Mouse (Mus musculus): Measurements from ENCODE around the gene Padi1. TPM values are rescaled to one million over a fixed set of nuclear protein-coding genes. Genes with fewer than 3 reads are reported as not detected.

Gene Padi1
- not detected in 2 replicates for polyA plus RNA-seq (2011; ENCODE audit: insufficient read depth, insufficient read length, low replicate concordance, missing spikeins)

DNA sequence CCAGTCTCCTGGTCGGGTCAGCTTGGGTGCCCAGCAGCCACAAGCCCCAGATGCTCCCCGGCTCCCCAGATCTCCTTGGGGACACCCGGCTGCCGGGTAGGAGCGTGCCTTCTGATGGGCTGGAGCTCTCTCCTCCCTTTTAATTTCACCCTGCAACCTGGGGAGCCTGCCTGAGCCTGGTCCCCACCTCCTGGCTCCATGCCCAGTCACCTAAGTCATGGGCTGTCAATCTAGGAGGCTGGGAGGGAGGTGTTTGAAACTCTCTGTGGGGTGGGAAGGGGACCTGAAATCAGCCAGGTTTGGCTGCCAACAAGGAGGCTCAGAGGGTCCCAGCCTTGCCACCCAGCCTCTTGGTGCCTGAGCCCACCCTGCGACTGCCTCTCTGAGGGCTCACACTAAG is at the start of gene Padi1:
Gene Padi1 (minus strand): TSS at position 113 of the 400 bp plus-strand sequence.
- TF ChIP-seq POLR2A (IDR thresholded peaks at IDR 0.05; ENCODE audit: borderline replicate concordance, control insufficient read depth, low read depth, low read length) (no peak), CTCF (IDR thresholded peaks at IDR 0.05; ENCODE audit: control insufficient read depth, insufficient read depth, low read length) (no peak)
- H3K4me3 ChIP-seq (replicated peaks; ENCODE audit: control insufficient read depth, low read depth, low read length): no peak within 1 kb of the TSS
- H3K4me1 ChIP-seq (ENCODE audit: control insufficient read depth, insufficient read depth, low read length): no peaks in the 10 kb centered on the region
- WGBS: 45% methylated on average over 6 of the region's 6 CpGs
- no peak within 1 kb of the TSS for H3K27ac ChIP-seq (ENCODE audit: control insufficient read depth, insufficient read depth, low read depth, low read length, poor library complexity)

DNA sequence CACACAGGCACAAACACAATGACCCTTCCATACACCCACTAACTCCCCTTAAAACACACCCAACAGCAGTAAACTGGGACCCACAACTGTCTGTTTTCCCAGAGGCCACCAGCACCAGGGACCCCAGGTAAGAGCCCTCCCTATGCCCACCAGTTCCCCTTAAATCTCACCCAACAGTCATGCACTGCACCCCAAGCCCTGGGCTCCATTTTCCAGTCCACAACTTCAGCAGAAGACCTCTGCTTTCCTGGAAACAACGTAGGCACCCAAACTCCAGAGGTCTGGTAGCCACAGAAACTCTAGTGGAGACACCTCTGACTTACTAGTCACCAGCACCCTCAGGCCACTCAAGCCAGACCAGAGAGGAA is 46.6 kb upstream of the Padi1 start:
- TF ChIP-seq CTCF (IDR thresholded peaks at IDR 0.05; ENCODE audit: control insufficient read depth, insufficient read depth, low read length) (no peak), POLR2A (IDR thresholded peaks at IDR 0.05; ENCODE audit: borderline replicate concordance, control insufficient read depth, low read depth, low read length) (no peak)
- no peak overlapping the region for H3K27ac ChIP-seq (ENCODE audit: control insufficient read depth, insufficient read depth, low read depth, low read length, poor library complexity)
- no peaks in the 10 kb centered on the region for H3K4me1 ChIP-seq (ENCODE audit: control insufficient read depth, insufficient read depth, low read length)
- WGBS: 65% methylated on average over 1 of the region's 1 CpGs
- no peak overlapping the region for H3K4me3 ChIP-seq (replicated peaks; ENCODE audit: control insufficient read depth, low read depth, low read length)

DNA sequence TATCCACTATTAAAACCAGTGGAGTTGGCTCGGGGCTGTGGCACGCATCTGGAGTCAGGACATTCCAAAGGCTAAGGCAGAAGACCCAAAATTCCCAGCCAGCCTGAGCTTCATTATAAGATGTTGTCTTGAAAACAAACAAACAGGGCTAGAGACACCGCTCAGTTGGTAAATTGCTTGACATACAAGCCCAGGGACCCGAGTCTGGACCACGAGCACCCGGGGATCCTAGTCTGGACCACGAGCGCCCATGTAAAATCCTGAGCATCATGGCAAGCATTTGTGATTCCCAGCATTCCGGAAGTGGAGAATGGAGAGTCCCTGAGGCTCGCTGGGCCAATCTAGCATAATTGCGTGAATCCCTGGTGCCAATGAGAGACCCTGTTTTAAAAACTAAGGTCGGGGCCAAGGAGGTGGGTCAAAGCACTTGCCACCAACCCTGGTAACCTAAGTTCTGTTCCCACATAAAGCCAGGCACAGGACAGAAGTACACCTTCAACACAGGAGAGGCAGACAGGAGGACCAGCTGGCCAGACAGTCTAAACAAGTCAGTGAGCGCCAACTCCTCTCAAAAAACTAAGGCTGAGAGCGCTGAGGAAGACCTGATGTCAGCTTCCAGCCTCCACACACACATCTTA is 46.1 kb upstream of the Padi1 start:
- 88% methylated on average over 14 of the region's 14 CpGs for WGBS
- Histone ChIP-seq H3K4me3 (replicated peaks; ENCODE audit: control insufficient read depth, low read depth, low read length) (no peak overlapping the region), H3K27ac (ENCODE audit: control insufficient read depth, insufficient read depth, low read depth, low read length, poor library complexity) (no peak overlapping the region), H3K4me1 (ENCODE audit: control insufficient read depth, insufficient read depth, low read length) (no peaks in the 10 kb centered on the region)
- TF ChIP-seq POLR2A (IDR thresholded peaks at IDR 0.05; ENCODE audit: borderline replicate concordance, control insufficient read depth, low read depth, low read length) (no peak), CTCF (IDR thresholded peaks at IDR 0.05; ENCODE audit: control insufficient read depth, insufficient read depth, low read length) (no peak)

DNA sequence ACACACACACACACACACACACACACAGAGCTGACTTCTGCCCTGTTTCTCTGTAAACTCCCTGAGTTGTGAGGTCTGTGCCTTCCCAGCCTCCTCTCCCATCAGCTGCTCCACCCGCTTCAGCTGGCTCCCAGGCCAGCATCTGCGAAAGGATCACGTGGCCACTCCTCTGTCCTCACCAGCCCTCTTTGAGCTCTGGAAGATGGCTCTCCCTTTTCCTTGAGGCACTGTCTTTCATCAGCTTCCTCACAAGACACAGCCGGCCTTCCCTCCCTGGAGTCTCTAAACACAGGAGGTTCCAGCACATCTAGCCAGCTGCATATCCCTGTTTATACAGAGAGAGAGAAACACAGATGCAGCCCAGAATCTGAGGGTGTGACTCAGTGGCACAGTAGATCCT is 38.3 kb upstream of the Padi1 start:
- no peaks in the 10 kb centered on the region for H3K4me1 ChIP-seq (ENCODE audit: control insufficient read depth, insufficient read depth, low read length)
- WGBS: 79% methylated on average over 4 of the region's 4 CpGs
- TF ChIP-seq POLR2A (IDR thresholded peaks at IDR 0.05; ENCODE audit: borderline replicate concordance, control insufficient read depth, low read depth, low read length) (no peak), CTCF (IDR thresholded peaks at IDR 0.05; ENCODE audit: control insufficient read depth, insufficient read depth, low read length) (no peak)
- H3K27ac ChIP-seq (ENCODE audit: control insufficient read depth, insufficient read depth, low read depth, low read length, poor library complexity): no peak overlapping the region
- H3K4me3 ChIP-seq (replicated peaks; ENCODE audit: control insufficient read depth, low read depth, low read length): no peak overlapping the region

DNA sequence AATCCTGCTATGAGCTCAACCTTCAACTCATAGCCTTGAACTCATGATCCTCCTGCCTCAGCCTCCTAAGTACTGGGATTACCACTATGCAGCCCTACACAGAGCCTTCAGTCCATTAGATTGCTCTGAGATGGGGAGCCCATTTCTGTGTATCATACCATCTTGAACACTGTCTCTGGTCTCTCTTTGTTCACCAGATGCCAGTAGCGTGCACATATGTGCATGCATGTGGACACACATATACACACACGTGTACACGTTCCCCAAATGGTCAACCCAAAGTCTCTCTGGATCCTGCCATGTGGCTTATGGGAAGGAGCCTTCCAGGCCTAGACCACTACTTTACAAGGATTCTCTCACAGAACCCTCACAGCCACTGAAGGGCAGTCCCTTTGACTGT is 37.4 kb upstream of the Padi1 start:
- TF ChIP-seq POLR2A (IDR thresholded peaks at IDR 0.05; ENCODE audit: borderline replicate concordance, control insufficient read depth, low read depth, low read length): no peak
- no peak for TF ChIP-seq CTCF (IDR thresholded peaks at IDR 0.05; ENCODE audit: control insufficient read depth, insufficient read depth, low read length)
- WGBS: 95% methylated on average over 3 of the region's 3 CpGs
- Histone ChIP-seq H3K27ac (ENCODE audit: control insufficient read depth, insufficient read depth, low read depth, low read length, poor library complexity) (no peak overlapping the region), H3K4me1 (ENCODE audit: control insufficient read depth, insufficient read depth, low read length) (no peaks in the 10 kb centered on the region), H3K4me3 (replicated peaks; ENCODE audit: control insufficient read depth, low read depth, low read length) (no peak overlapping the region)

DNA sequence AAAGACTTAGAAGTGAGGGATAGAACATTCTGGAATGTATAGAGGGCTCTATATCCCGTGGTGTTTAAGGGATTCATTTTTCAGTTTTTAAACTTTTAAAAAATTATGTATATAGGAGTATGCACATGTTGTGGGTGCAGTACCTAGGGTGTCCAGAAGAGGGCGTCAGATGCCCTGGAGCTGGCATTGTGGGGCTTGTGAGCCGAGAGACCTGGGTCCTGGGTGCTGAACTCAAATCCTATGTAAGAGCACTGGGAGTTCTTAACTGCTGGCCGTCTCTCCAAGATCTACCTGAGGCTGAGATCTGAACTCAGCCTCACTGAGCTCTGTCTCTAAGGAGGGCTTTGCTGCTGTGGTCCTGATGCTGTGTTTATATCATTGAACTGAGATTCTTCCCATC is 36.8 kb upstream of the Padi1 start:
- H3K4me1 ChIP-seq (ENCODE audit: control insufficient read depth, insufficient read depth, low read length): no peaks in the 10 kb centered on the region
- no peak overlapping the region for H3K4me3 ChIP-seq (replicated peaks; ENCODE audit: control insufficient read depth, low read depth, low read length)
- no peak overlapping the region for H3K27ac ChIP-seq (ENCODE audit: control insufficient read depth, insufficient read depth, low read depth, low read length, poor library complexity)
- WGBS: 67% methylated on average over 4 of the region's 4 CpGs
- TF ChIP-seq POLR2A (IDR thresholded peaks at IDR 0.05; ENCODE audit: borderline replicate concordance, control insufficient read depth, low read depth, low read length): no peak
- TF ChIP-seq CTCF (IDR thresholded peaks at IDR 0.05; ENCODE audit: control insufficient read depth, insufficient read depth, low read length): 0 out of 2 replicates have a peak, but pooled peaks have one; percentile 14

DNA sequence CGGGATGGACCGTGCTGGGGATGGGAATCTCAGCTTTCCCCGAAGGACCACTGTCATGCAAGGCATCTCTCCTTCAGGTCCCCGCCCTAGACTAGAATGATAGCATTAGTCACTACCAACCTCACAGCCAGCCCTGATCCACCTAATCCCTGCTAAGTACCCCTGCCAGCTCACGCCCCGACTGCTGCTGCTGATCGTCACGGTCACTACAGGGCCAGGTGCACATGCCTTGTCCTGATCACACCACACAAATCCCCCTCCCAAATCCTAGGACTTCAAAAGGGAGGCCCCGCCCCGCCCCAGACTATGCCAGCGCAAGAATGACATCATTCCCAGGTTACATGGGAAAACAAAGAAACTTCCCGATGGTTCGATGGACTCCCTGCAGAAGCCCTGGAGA is 36.2 kb upstream of the Padi1 start:
- TF ChIP-seq POLR2A (IDR thresholded peaks at IDR 0.05; ENCODE audit: borderline replicate concordance, control insufficient read depth, low read depth, low read length) (no peak), CTCF (IDR thresholded peaks at IDR 0.05; ENCODE audit: control insufficient read depth, insufficient read depth, low read length) (no peak)
- Histone ChIP-seq H3K4me1 (ENCODE audit: control insufficient read depth, insufficient read depth, low read length) (no peaks in the 10 kb centered on the region), H3K4me3 (replicated peaks; ENCODE audit: control insufficient read depth, low read depth, low read length) (no peak overlapping the region), H3K27ac (ENCODE audit: control insufficient read depth, insufficient read depth, low read depth, low read length, poor library complexity) (no peak overlapping the region)
- WGBS: 92% methylated on average over 13 of the region's 13 CpGs

DNA sequence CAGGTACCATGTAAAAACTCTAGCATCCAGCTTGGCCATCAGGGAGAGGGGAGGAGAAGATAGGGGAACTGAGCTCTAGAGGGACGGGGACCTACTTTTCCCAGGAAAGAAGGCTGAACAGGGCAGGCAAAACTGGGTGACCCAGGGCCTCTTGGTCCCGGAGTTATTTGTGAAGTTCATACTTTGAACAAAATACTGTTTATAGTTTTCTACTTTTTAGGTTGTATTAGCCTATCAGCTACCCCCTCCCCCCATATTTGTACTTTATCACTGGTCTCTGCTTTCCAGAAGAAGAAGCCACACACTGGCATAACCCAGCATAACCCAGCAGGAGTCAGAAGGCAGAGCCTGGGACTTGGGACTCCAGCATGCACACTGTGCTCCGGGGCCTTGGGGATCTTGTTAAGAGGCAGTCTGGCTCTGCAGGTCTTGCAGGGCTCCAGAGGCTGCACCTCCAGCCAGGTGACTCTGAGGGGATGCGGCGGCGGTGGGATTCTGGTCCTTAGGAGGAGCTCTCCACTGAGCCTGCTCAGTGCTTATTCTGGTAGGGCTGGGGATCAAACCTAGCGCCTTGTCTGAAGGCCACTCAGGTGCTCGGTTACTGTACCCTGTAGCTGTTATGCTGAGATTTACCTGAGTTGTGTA is 35.6 kb upstream of the Padi1 start:
- Histone ChIP-seq H3K4me3 (replicated peaks; ENCODE audit: control insufficient read depth, low read depth, low read length) (no peak overlapping the region), H3K4me1 (ENCODE audit: control insufficient read depth, insufficient read depth, low read length) (no peaks in the 10 kb centered on the region), H3K27ac (ENCODE audit: control insufficient read depth, insufficient read depth, low read depth, low read length, poor library complexity) (no peak overlapping the region)
- TF ChIP-seq CTCF (IDR thresholded peaks at IDR 0.05; ENCODE audit: control insufficient read depth, insufficient read depth, low read length) (no peak), POLR2A (IDR thresholded peaks at IDR 0.05; ENCODE audit: borderline replicate concordance, control insufficient read depth, low read depth, low read length) (no peak)
- 86% methylated on average over 8 of the region's 8 CpGs for WGBS

Data from bone marrow, adult 2 months (tissue).